Mouse (Mus musculus) embryonic facial prominence, embryonic 14.5 days (tissue): Measurements from ENCODE around the gene Bank1. TPM values are rescaled to one million over a fixed set of nuclear protein-coding genes. Genes with fewer than 3 reads are reported as not detected.

Experiments
- ATAC-seq: fragments of 200-750 bp; cut with Nextera tagmentation; 2 replicates; pipeline ENCODE4 v1.8.0; 2017; ENCODE audit warnings: low read depth, moderate number of reproducible peaks, moderate TSS enrichment
- DNase-seq: peaks from one replicate; pipeline ENCODE4 v3.0.0-alpha.2; 2015; ENCODE audit warnings: low spot score
- H3K27ac ChIP-seq: fragments of 300-500 bp; sonication (generic); replicated peaks from 2 replicates; pipeline ENCODE4 v1.5.1; 2014; ENCODE audit warnings: low read depth, mild to moderate bottlenecking, low read length, moderate library complexity
- H3K27me3 ChIP-seq: fragments of 300-500 bp; sonication (generic); replicated peaks from 2 replicates; pipeline ENCODE4 v1.6.1; 2014; ENCODE audit warnings: low read length; ENCODE audit not compliant: control insufficient read depth, insufficient read depth
- H3K36me3 ChIP-seq: fragments of 300-500 bp; sonication (generic); 2 replicates; pipeline ENCODE4 v1.6.1; 2014; ENCODE audit warnings: low read length, mixed read lengths; ENCODE audit not compliant: control insufficient read depth, insufficient read depth
- H3K4me1 ChIP-seq: fragments of 300-500 bp; sonication (generic); 2 replicates; pipeline ENCODE4 v1.6.1; 2014; ENCODE audit warnings: antibody characterized with exemption, low read length; ENCODE audit not compliant: control insufficient read depth, insufficient read depth
- H3K4me2 ChIP-seq: fragments of 300-500 bp; sonication (generic); 2 replicates; pipeline ENCODE4 v1.6.1; 2014; ENCODE audit warnings: low read depth, mild to moderate bottlenecking, low read length, moderate library complexity, mixed read lengths
- H3K4me3 ChIP-seq: fragments of 300-500 bp; sonication (generic); 2 replicates; pipeline ENCODE4 v1.5.1; 2014; ENCODE audit warnings: low read depth, mild to moderate bottlenecking, low read length
- H3K9ac ChIP-seq: fragments of 300-500 bp; sonication (generic); 2 replicates; pipeline ENCODE4 v1.6.1; 2014; ENCODE audit warnings: low read depth, mild to moderate bottlenecking, low read length, moderate library complexity, mixed read lengths
- H3K9me3 ChIP-seq: fragments of 300-500 bp; sonication (generic); 2 replicates; pipeline ENCODE4 v1.6.1; 2016; ENCODE audit warnings: low read length; ENCODE audit not compliant: control insufficient read depth
- WGBS: fragments of 180-500 bp; shearing (Covaris S2); extraction: QIAGEN DNeasy Blood & Tissue Kit; methylation state at CpG from one replicate; pipeline ENCODE4 v1.1.7; 2014; 5-methylcytosine and 5-hydroxymethylcytosine counted together
- polyA plus RNA-seq: library from polyadenylated mRNA; unstranded; fragments of >200 nt; fragmentation: Nextera tagmentation; extraction: Ambion mirVana; gene quantifications from 2 replicates; pipeline ENCODE4 v1.2.1, GENCODE M21; 2014

Gene Bank1
- polyA plus RNA-seq, 1 experiment from 2014 or later, result 1.1 TPM

DNA sequence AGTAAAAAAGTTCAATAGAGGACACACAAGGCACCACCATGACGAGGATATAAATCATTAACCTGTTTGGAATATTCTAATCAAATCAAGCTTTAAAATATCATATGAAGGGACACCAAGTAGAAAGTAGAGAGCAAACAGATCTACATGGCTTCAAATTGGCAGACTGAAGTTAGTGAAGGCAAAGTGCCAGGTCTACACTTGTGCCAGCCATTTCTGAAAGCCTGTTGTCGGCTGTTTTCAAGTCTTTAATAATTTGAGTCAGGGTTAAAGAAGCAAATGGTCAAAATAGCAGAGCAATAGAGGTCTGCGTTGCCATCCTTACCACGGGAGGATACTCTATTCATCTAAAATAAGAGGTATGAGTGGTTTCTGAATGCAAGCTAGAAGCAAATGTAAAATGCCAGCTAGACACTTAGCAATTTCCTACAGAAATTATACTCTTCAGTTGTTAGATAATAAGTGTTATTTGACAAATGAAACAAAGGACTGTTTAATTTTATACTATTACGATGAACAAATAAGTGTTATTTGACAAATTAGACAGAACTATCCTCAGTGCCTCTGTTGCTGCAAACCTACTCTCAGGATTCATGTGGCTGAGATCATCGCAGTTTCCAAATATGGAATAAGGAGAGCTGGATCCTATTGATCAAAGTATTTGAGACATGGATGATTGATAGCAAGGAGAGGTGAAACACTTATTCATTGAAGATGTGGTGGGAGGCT lies 216.3 kb downstream of the Bank1 start:
- no peak overlapping the region for H3K9ac ChIP-seq
- WGBS, result 82% methylated on average over 6 of the region's 6 CpGs
- ATAC-seq, result no peak
- no peaks in the 10 kb centered on the region for H3K9me3 ChIP-seq
- no peaks in the 10 kb centered on the region for H3K27me3 ChIP-seq
- no peak overlapping the region for H3K4me2 ChIP-seq
- no peak for DNase-seq
- H3K36me3 ChIP-seq, result no peaks in the 10 kb centered on the region
- no peaks in the 10 kb centered on the region for H3K4me1 ChIP-seq
- no peak overlapping the region for H3K4me3 ChIP-seq
- no peak overlapping the region for H3K27ac ChIP-seq

- Histone ChIP-seq H3K4me3 (no peak overlapping the region), H3K4me1 (no peaks in the 10 kb centered on the region), H3K36me3 (no peaks in the 10 kb centered on the region), H3K27me3 (no peaks in the 10 kb centered on the region), H3K4me2 (no peak overlapping the region), H3K9ac (no peak overlapping the region), H3K9me3 (no peaks in the 10 kb centered on the region), H3K27ac (no peak overlapping the region)
- 14% methylated on average over 1 of the region's 1 CpGs for WGBS
- ATAC-seq (no peak), DNase-seq (no peak)
Observed at GRCm38 (mm10) chr3:136106452-136106851, 219.4 kb downstream of the Bank1 start.

GRCm38 (mm10) chr3:136103339-136103738 lies 222.5 kb downstream of the Bank1 start:
- 82% methylated on average over 2 of the region's 2 CpGs for WGBS
- Histone ChIP-seq H3K4me3 (no peak overlapping the region), H3K4me2 (no peak overlapping the region), H3K27ac (no peak overlapping the region), H3K27me3 (no peaks in the 10 kb centered on the region), H3K9me3 (no peaks in the 10 kb centered on the region), H3K9ac (no peak overlapping the region), H3K36me3 (no peaks in the 10 kb centered on the region), H3K4me1 (no peaks in the 10 kb centered on the region)
- DNase-seq (no peak), ATAC-seq (no peak)

GRCm38 (mm10) chr3:136100973-136101500 lies 224.8 kb downstream of the Bank1 start:
- no peaks in the 10 kb centered on the region for H3K4me1 ChIP-seq
- H3K4me2 ChIP-seq, result no peak overlapping the region
- H3K9ac ChIP-seq, result no peak overlapping the region
- H3K9me3 ChIP-seq, result no peaks in the 10 kb centered on the region
- no peak for ATAC-seq
- WGBS, result 82% methylated on average over 5 of the region's 5 CpGs
- no peak overlapping the region for H3K4me3 ChIP-seq
- H3K27me3 ChIP-seq, result no peaks in the 10 kb centered on the region
- no peaks in the 10 kb centered on the region for H3K36me3 ChIP-seq
- H3K27ac ChIP-seq, result no peak overlapping the region
- DNase-seq, result no peak

DNA sequence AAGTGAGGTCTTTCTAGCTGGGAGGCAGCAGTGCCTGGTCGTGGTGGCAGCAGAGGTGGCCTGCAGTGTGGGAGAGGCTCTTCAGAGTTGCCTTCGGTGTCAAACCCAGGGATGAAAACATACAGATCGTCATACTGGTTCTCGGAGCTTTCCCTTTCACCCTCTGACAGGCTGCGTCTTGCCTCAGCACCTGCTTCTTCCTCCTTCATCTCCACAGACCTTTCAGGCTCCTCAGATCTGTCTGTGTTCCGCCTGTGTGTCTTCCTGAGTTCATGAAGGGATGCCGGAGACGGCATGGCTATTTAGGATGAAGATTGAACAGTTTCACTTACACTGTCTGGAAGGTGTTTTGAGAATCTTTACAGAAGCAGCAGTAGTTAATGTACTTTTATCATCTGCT lies 225.6 kb downstream of the Bank1 start:
- 80% methylated on average over 8 of the region's 8 CpGs for WGBS
- no peak overlapping the region for H3K4me2 ChIP-seq
- DNase-seq (no peak), ATAC-seq (no peak)
- no peaks in the 10 kb centered on the region for H3K27me3 ChIP-seq
- no peaks in the 10 kb centered on the region for H3K9me3 ChIP-seq
- no peaks in the 10 kb centered on the region for H3K4me1 ChIP-seq
- no peak overlapping the region for H3K27ac ChIP-seq
- H3K4me3 ChIP-seq, result no peak overlapping the region
- no peak overlapping the region for H3K9ac ChIP-seq
- no peaks in the 10 kb centered on the region for H3K36me3 ChIP-seq

- Histone ChIP-seq H3K27ac (no peak overlapping the region), H3K4me1 (no peaks in the 10 kb centered on the region), H3K9ac (no peak overlapping the region), H3K4me3 (no peak overlapping the region), H3K36me3 (no peaks in the 10 kb centered on the region), H3K9me3 (no peaks in the 10 kb centered on the region), H3K4me2 (no peak overlapping the region), H3K27me3 (no peaks in the 10 kb centered on the region)
- DNase-seq, result no peak
- WGBS, result 71% methylated on average over 7 of the region's 7 CpGs
- ATAC-seq, result no peak
Observed at GRCm38 (mm10) chr3:136086948-136087660, 238.8 kb downstream of the Bank1 start.

DNA sequence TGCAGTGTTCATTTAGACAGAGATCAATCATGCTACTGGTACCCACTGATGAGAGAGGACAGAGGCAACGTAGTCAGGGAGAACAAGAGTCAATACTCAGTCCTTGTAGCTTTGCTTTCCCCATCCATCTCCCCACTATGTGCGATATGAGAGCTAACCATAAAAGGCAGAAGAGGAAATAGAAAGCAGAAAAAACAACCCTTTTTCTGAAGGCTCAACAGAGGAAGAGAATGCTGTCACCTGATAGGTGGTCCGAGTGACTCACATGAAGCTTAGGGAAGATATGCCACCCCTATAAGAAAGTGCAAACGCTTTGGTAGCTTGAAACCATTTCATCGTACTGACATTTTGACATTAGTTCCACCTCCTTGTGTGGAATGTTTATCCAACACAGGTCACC lies 239.4 kb downstream of the Bank1 start:
- Histone ChIP-seq H3K4me2 (no peak overlapping the region), H3K27ac (no peak overlapping the region), H3K9me3 (no peaks in the 10 kb centered on the region), H3K4me3 (no peak overlapping the region), H3K9ac (no peak overlapping the region), H3K4me1 (no peaks in the 10 kb centered on the region), H3K36me3 (no peaks in the 10 kb centered on the region), H3K27me3 (no peaks in the 10 kb centered on the region)
- 67% methylated on average over 5 of the region's 5 CpGs for WGBS
- ATAC-seq (no peak), DNase-seq (no peak)

GRCm38 (mm10) chr3:136085077-136085476 lies 240.8 kb downstream of the Bank1 start:
- ATAC-seq, result no peak
- DNase-seq, result no peak
- H3K36me3 ChIP-seq, result no peaks in the 10 kb centered on the region
- 93% methylated on average over 1 of the region's 1 CpGs for WGBS
- H3K9ac ChIP-seq, result no peak overlapping the region
- no peaks in the 10 kb centered on the region for H3K9me3 ChIP-seq
- H3K4me1 ChIP-seq, result no peaks in the 10 kb centered on the region
- no peak overlapping the region for H3K27ac ChIP-seq
- H3K4me3 ChIP-seq, result no peak overlapping the region
- H3K27me3 ChIP-seq, result no peaks in the 10 kb centered on the region
- H3K4me2 ChIP-seq, result no peak overlapping the region
